In genomic region chr11:102374108-102374725, GRCm38 (mm10) we compare ENCODE assay signal across 26 mouse cellular contexts. TPM values are rescaled to one million over a fixed set of nuclear protein-coding genes. Genes with fewer than 3 reads are reported as not detected.
A peak's percentile ranks its signal among the peaks of the same experiment; 100 is the strongest.
DNase-seq lines count a peak whose midpoint lies in the region; ATAC-seq lines count a peak whose summit lies in the region.
"Had no signal": no experiment of that assay in that cellular context is flagged by ENCODE, and none has a peak within 500 bp of the region (broad histone marks: within the 10 kb centered on the region; RNA-seq: fewer than 3 reads in every experiment).

No protein-coding gene starts in this region.

- ATAC-seq in heart, embryonic 13.5 days (ENCODE audit: extremely low read depth, insufficient number of reproducible peaks, low FRiP score, low TSS enrichment): no peak
- ATAC-seq in erythroblast, adult 5-6 weeks (replicated peaks; ENCODE audit: low FRiP score, poor library complexity, severe bottlenecking): peak; percentile 26
- peak; percentile 1; the same call in 1 of the 2 replicates for ATAC-seq in liver, embryonic 12.5 days
- ATAC-seq: hindbrain, embryonic 16.5 days had no signal

- peak overlapping the region; percentile 59; the same call in 1 of the 2 replicates for H3K9ac ChIP-seq in heart, embryonic 13.5 days
- peak overlapping the region; percentile 87 for H3K9ac ChIP-seq in liver, embryonic 12.5 days
- H3K9ac ChIP-seq: forebrain, embryonic 12.5 days; heart, embryonic 15.5 days; kidney, embryonic 15.5 days; limb, embryonic 15.5 days; neural tube, embryonic 12.5 days had no signal

- H3K27me3 ChIP-seq in heart, embryonic 13.5 days (replicated peaks): peaks cover 19% of the 10 kb centered on the region
- peaks cover 29% of the 10 kb centered on the region for H3K27me3 ChIP-seq in liver, embryonic 12.5 days (replicated peaks)
- H3K27me3 ChIP-seq: neural tube, embryonic 12.5 days had no signal

- H3K9me3 ChIP-seq in heart, embryonic 13.5 days: peaks cover 7% of the 10 kb centered on the region
- H3K9me3 ChIP-seq in liver, embryonic 12.5 days (replicated peaks): peaks cover 7% of the 10 kb centered on the region
- H3K9me3 ChIP-seq: heart, embryonic 15.5 days; hindbrain, embryonic 10.5 days; limb, embryonic 15.5 days; neural tube, embryonic 12.5 days had no signal

- WGBS in heart, embryonic 13.5 days: 75% methylated on average over 7 of the region's 7 CpGs
- 55% methylated on average over 7 of the region's 7 CpGs for WGBS in liver, embryonic 12.5 days (ENCODE audit: insufficient replicate concordance)

- peak overlapping the region; percentile 73 for H3K4me2 ChIP-seq in heart, embryonic 13.5 days
- H3K4me2 ChIP-seq in liver, embryonic 12.5 days: peak overlapping the region; percentile 80
- H3K4me2 ChIP-seq: forebrain, embryonic 12.5 days; heart, embryonic 15.5 days; kidney, embryonic 15.5 days; limb, embryonic 15.5 days; neural tube, embryonic 12.5 days had no signal

- peak overlapping the region; percentile 8; the same call in 1 of the 2 replicates for H3K4me3 ChIP-seq in heart, embryonic 13.5 days
- H3K4me3 ChIP-seq in liver, embryonic 12.5 days: peak overlapping the region; percentile 42
- H3K4me3 ChIP-seq: forebrain, embryonic 12.5 days; heart, embryonic 15.5 days; hindbrain, embryonic 10.5 days; kidney, embryonic 15.5 days; limb, embryonic 15.5 days; neural tube, embryonic 12.5 days had no signal

- H3K27ac ChIP-seq in heart, embryonic 13.5 days (replicated peaks): peak overlapping the region; percentile 75
- peak overlapping the region; percentile 99 for H3K27ac ChIP-seq in liver, embryonic 12.5 days
- H3K27ac ChIP-seq: heart, embryonic 15.5 days; kidney, embryonic 15.5 days; limb, embryonic 15.5 days; neural tube, embryonic 12.5 days had no signal

- no peak for DNase-seq in heart, postnatal 36 days
- peak; percentile 56 to 57 for DNase-seq in spleen, postnatal 10 days (ENCODE audit: low spot score in 2 of 2)
- DNase-seq in neural tube, embryonic 10.5 days (ENCODE audit: extremely low spot score, low spot score): no peak
- no peak for DNase-seq in urinary bladder, adult 2 months (ENCODE audit: low spot score)
- DNase-seq: adrenal gland, postnatal 10 days; cerebellum, adult 8-10 months; cerebellum, postnatal 36 days; embryo, embryonic 11 days; kidney, postnatal 36 days; layer of hippocampus, postnatal 36 days; lung, postnatal 4 days; midbrain, embryonic 14.5 days; retina, postnatal 1 day; thymus, adult 2 months had no signal

- intact Hi-C loops in heart, postnatal 36 days (cut with DNase I): no loop called here

- H3K4me1 ChIP-seq in heart, embryonic 13.5 days: peaks cover 25% of the 10 kb centered on the region
- peaks cover 85% of the 10 kb centered on the region for H3K4me1 ChIP-seq in liver, embryonic 12.5 days

- no peaks in the 10 kb centered on the region for H3K36me3 ChIP-seq in heart, embryonic 13.5 days
- peaks cover 5% of the 10 kb centered on the region; the same call in 1 of the 2 replicates for H3K36me3 ChIP-seq in liver, embryonic 12.5 days
- H3K36me3 ChIP-seq: forebrain, embryonic 12.5 days; heart, embryonic 15.5 days; hindbrain, embryonic 10.5 days; kidney, embryonic 15.5 days; limb, embryonic 15.5 days; neural tube, embryonic 12.5 days had no signal

RNA-seq across cellular contexts. Expression of gene Slc4a1, which starts 8.2 kb away (rescaled TPM):
- polyA plus RNA-seq in heart, embryonic 13.5 days (2015; fragmentation: Nextera tagmentation; extraction: Ambion mirVana): 47.2 and 59.5 TPM in 2 replicates
- 1 to 10 TPM; 2.1 to 7.8 TPM for total RNA-seq in heart, postnatal 36 days (2021)
- total RNA-seq in erythroblast, adult 5-6 weeks (2015; ENCODE audit: low replicate concordance): 4,977 and 5,433 TPM in 2 replicates
- total RNA-seq in erythroblast, adult 5-6 weeks (2017; ENCODE audit: low replicate concordance): 6,454 and 7,565 TPM in 2 replicates
- polyA plus RNA-seq in liver, embryonic 12.5 days (2016; fragmentation: Nextera tagmentation; extraction: Ambion mirVana): 913 and 972 TPM in 2 replicates
- 0.01 TPM in 1 of 2 replicates, not detected in the other for polyA plus RNA-seq in urinary bladder, adult 2 months (2012; rRNA removed)
- polyA plus RNA-seq: C2C12 had no signal

RNA-seq across cellular contexts. Expression of gene Rundc3a, which starts 19.0 kb away (rescaled TPM):
- 1.1 and 1.7 TPM in 2 replicates for polyA plus RNA-seq in heart, embryonic 13.5 days (2015; fragmentation: Nextera tagmentation; extraction: Ambion mirVana)
- under 1 TPM in 1 of 2 experiments, not detected in 1; 0.19 TPM for total RNA-seq in heart, postnatal 36 days (2021)
- 3.1 TPM in 1 of 2 replicates, not detected in the other for total RNA-seq in erythroblast, adult 5-6 weeks (2015; ENCODE audit: low replicate concordance)
- total RNA-seq in erythroblast, adult 5-6 weeks (2017; ENCODE audit: low replicate concordance): 2.7 and 7.5 TPM in 2 replicates
- polyA plus RNA-seq in liver, embryonic 12.5 days (2016; fragmentation: Nextera tagmentation; extraction: Ambion mirVana): 1.9 and 2.1 TPM in 2 replicates
- 1.4 and 2.9 TPM in 2 replicates for polyA plus RNA-seq in urinary bladder, adult 2 months (2012; rRNA removed)
- total RNA-seq: megakaryocyte-erythroid progenitor cell, adult 5-6 weeks had no signal

RNA-seq across cellular contexts. Expression of gene Slc25a39, which starts 33.5 kb away (rescaled TPM):
- polyA plus RNA-seq in heart, embryonic 13.5 days (2015; fragmentation: Nextera tagmentation; extraction: Ambion mirVana): 287 and 294 TPM in 2 replicates
- 100 to 1,000 TPM; 174 to 183 TPM for total RNA-seq in heart, postnatal 36 days (2021)
- total RNA-seq in erythroblast, adult 5-6 weeks (2015; ENCODE audit: low replicate concordance): 461 and 462 TPM in 2 replicates
- 236 and 290 TPM in 2 replicates for total RNA-seq in erythroblast, adult 5-6 weeks (2017; ENCODE audit: low replicate concordance)
- 365 and 367 TPM in 2 replicates for polyA plus RNA-seq in liver, embryonic 12.5 days (2016; fragmentation: Nextera tagmentation; extraction: Ambion mirVana)
- 80.3 and 88.2 TPM in 2 replicates for polyA plus RNA-seq in urinary bladder, adult 2 months (2012; rRNA removed)

RNA-seq across cellular contexts. Expression of gene Ubtf, which starts 54.7 kb away (rescaled TPM):
- 51.1 and 53.1 TPM in 2 replicates for polyA plus RNA-seq in heart, embryonic 13.5 days (2015; fragmentation: Nextera tagmentation; extraction: Ambion mirVana)
- total RNA-seq in heart, postnatal 36 days (2021): 10 to 100 TPM; 57.2 to 60.4 TPM
- 19.0 and 22.8 TPM in 2 replicates for total RNA-seq in erythroblast, adult 5-6 weeks (2015; ENCODE audit: low replicate concordance)
- total RNA-seq in erythroblast, adult 5-6 weeks (2017; ENCODE audit: low replicate concordance): 119 and 258 TPM in 2 replicates
- polyA plus RNA-seq in liver, embryonic 12.5 days (2016; fragmentation: Nextera tagmentation; extraction: Ambion mirVana): 97.2 and 98.8 TPM in 2 replicates
- polyA plus RNA-seq in urinary bladder, adult 2 months (2012; rRNA removed): 45.7 and 61.5 TPM in 2 replicates

RNA-seq across cellular contexts. Expression of gene Grn, which starts 55.9 kb away (rescaled TPM):
- polyA plus RNA-seq in heart, embryonic 13.5 days (2015; fragmentation: Nextera tagmentation; extraction: Ambion mirVana): 220 and 224 TPM in 2 replicates
- 100 to 1,000 TPM; 113 to 122 TPM for total RNA-seq in heart, postnatal 36 days (2021)
- 85.7 and 90.1 TPM in 2 replicates for total RNA-seq in erythroblast, adult 5-6 weeks (2015; ENCODE audit: low replicate concordance)
- total RNA-seq in erythroblast, adult 5-6 weeks (2017; ENCODE audit: low replicate concordance): 26.3 and 56.1 TPM in 2 replicates
- 55.8 and 58.1 TPM in 2 replicates for polyA plus RNA-seq in liver, embryonic 12.5 days (2016; fragmentation: Nextera tagmentation; extraction: Ambion mirVana)
- polyA plus RNA-seq in urinary bladder, adult 2 months (2012; rRNA removed): 190 and 251 TPM in 2 replicates

Comparison
In these comparisons a context has a peak if more than half of its experiments do, and no peak if none do; other contexts are left out.
1. DNase-seq: peak in spleen, postnatal 10 days (2 of 2); none in heart, postnatal 36 days (0 of 2), neural tube, embryonic 10.5 days (single experiment) and urinary bladder, adult 2 months (single experiment).
2. RNA of gene Slc4a1, which starts 8.2 kb away (polyA plus RNA-seq): 913 to 972 TPM in liver, embryonic 12.5 days and 47.2 to 59.5 TPM in heart, embryonic 13.5 days; 0.01 TPM in urinary bladder, adult 2 months; every median in the first group is over 10 times any median in the second.